Mouse (Mus musculus) intestine, embryonic 15.5 days (tissue): ENCODE data around the gene Oas1h. TPM values are rescaled to one million over a fixed set of nuclear protein-coding genes. Genes with fewer than 3 reads are reported as not detected.

Experiments used
- ATAC-seq: fragments of 200-750 bp; cut with Nextera tagmentation; 2 replicates; pipeline ENCODE4 v1.8.0; 2017; ENCODE audit warnings: moderate TSS enrichment, moderate library complexity
- H3K27ac ChIP-seq: fragments of 300-500 bp; sonication (generic); 2 replicates; pipeline ENCODE4 v1.5.1; 2015; ENCODE audit warnings: mild to moderate bottlenecking, inconsistent platforms
- H3K27me3 ChIP-seq: fragments of 300-500 bp; sonication (generic); replicated peaks from 2 replicates; pipeline ENCODE4 v1.6.1; 2015; ENCODE audit warnings: inconsistent platforms
- H3K36me3 ChIP-seq: fragments of 300-500 bp; sonication (generic); 2 replicates; pipeline ENCODE4 v1.6.1; 2015; ENCODE audit warnings: inconsistent platforms
- H3K4me1 ChIP-seq: fragments of 300-500 bp; sonication (generic); replicated peaks from 2 replicates; pipeline ENCODE4 v1.6.1; 2015; ENCODE audit warnings: inconsistent platforms
- H3K4me2 ChIP-seq: fragments of 300-500 bp; sonication (generic); replicated peaks from 2 replicates; pipeline ENCODE4 v1.6.1; 2015; ENCODE audit warnings: mild to moderate bottlenecking, inconsistent platforms
- H3K4me3 ChIP-seq: fragments of 300-500 bp; sonication (generic); replicated peaks from 2 replicates; pipeline ENCODE4 v1.5.1; 2015; ENCODE audit warnings: inconsistent platforms
- H3K9ac ChIP-seq: fragments of 300-500 bp; sonication (generic); 2 replicates; pipeline ENCODE4 v1.6.1; 2015; ENCODE audit warnings: inconsistent platforms
- H3K9me3 ChIP-seq: fragments of 300-500 bp; sonication (generic); 2 replicates; pipeline ENCODE4 v1.6.1; 2016; ENCODE audit warnings: inconsistent platforms
- WGBS: fragments of 180-500 bp; shearing (Covaris S2); methylation state at CpG from one replicate; pipeline ENCODE4 v1.1.7; 2015; 5-methylcytosine and 5-hydroxymethylcytosine counted together
- polyA plus RNA-seq: library from polyadenylated mRNA; unstranded; fragments of >200 nt; fragmentation: Nextera tagmentation; extraction: Ambion mirVana; gene quantifications from 2 replicates; pipeline ENCODE4 v1.2.1, GENCODE M21; 2015

Oas1h gene
- not detected in 2 replicates for polyA plus RNA-seq

- no peak within 1 kb of the TSS for H3K9ac ChIP-seq
- no peaks in the 10 kb centered on the region for H3K4me1 ChIP-seq
- no peak within 1 kb of the TSS for H3K27ac ChIP-seq
- no peaks in the 10 kb centered on the region for H3K27me3 ChIP-seq
- no peaks in the 10 kb centered on the region for H3K36me3 ChIP-seq
- no peaks in the 10 kb centered on the region for H3K9me3 ChIP-seq
- WGBS, result 34% methylated on average over 4 of the region's 4 CpGs
- no peak within 1 kb of the TSS for H3K4me3 ChIP-seq
- ATAC-seq, result no peak
- no peak within 1 kb of the TSS for H3K4me2 ChIP-seq
These were observed at the start of gene Oas1h for GRCm38 (mm10) chr5:120861121-120861520. Oas1h (plus strand) TSS chr5:120861421.

GRCm38 (mm10) chr5:120811951-120812819 lies 49.0 kb upstream of the Oas1h start, which contains the start of gene Oas1c:
Oas1c (minus strand) TSS chr5:120812514.
- peak within 1 kb of the TSS; percentile 45 for H3K9ac ChIP-seq
- peak within 1 kb of the TSS; percentile 59 for H3K27ac ChIP-seq
- no peaks in the 10 kb centered on the region for H3K36me3 ChIP-seq
- ATAC-seq, result peak; percentile 95
- peak within 1 kb of the TSS; percentile 70 for H3K4me2 ChIP-seq
- H3K4me3 ChIP-seq, result peak within 1 kb of the TSS; percentile 43
- H3K4me1 ChIP-seq, result peaks cover 8% of the 10 kb centered on the region
- no peaks in the 10 kb centered on the region for H3K27me3 ChIP-seq
- WGBS, result 4% methylated on average over 18 of the region's 18 CpGs
- H3K9me3 ChIP-seq, result no peaks in the 10 kb centered on the region

DNA sequence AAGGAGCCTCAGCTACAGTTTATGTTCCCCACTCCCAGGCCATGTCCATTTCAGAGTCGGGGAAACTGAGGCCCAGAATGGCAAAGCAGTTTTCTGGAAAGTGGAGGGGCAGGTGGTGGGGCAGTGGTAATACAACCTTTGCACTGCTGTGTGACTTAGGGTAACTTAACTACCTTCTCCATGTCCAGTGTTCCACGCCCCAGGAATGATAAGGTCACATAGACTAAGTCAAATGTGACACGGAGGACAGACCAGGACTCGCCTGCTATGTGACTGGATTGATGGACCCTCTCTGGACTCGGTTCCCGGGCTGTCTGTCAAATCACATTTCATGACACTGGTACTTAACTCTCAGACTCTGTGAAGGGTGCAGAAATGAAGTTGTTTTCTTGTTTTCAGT lies 48.2 kb upstream of the Oas1h start:
- no peak for ATAC-seq
- H3K9ac ChIP-seq, result no peak overlapping the region

GRCm38 (mm10) chr5:120815949-120816348 lies 45.3 kb upstream of the Oas1h start:
- Histone ChIP-seq H3K27ac (no peak overlapping the region), H3K4me3 (no peak overlapping the region), H3K9me3 (no peaks in the 10 kb centered on the region), H3K36me3 (no peaks in the 10 kb centered on the region), H3K4me1 (peaks cover 8% of the 10 kb centered on the region), H3K27me3 (no peaks in the 10 kb centered on the region), H3K9ac (no peak overlapping the region), H3K4me2 (no peak overlapping the region)
- WGBS, result 68% methylated on average over 3 of the region's 3 CpGs
- ATAC-seq, result no peak

More for the DNA sequence above, 48.2 kb upstream of the Oas1h start:
- H3K4me1 ChIP-seq, result peaks cover 8% of the 10 kb centered on the region
- H3K36me3 ChIP-seq, result no peaks in the 10 kb centered on the region
- no peaks in the 10 kb centered on the region for H3K27me3 ChIP-seq
- H3K4me3 ChIP-seq, result peak overlapping the region; percentile 43
- 76% methylated on average over 6 of the region's 6 CpGs for WGBS
- H3K9me3 ChIP-seq, result no peaks in the 10 kb centered on the region
- no peak overlapping the region for H3K27ac ChIP-seq
- H3K4me2 ChIP-seq, result peak overlapping the region; percentile 70

DNA sequence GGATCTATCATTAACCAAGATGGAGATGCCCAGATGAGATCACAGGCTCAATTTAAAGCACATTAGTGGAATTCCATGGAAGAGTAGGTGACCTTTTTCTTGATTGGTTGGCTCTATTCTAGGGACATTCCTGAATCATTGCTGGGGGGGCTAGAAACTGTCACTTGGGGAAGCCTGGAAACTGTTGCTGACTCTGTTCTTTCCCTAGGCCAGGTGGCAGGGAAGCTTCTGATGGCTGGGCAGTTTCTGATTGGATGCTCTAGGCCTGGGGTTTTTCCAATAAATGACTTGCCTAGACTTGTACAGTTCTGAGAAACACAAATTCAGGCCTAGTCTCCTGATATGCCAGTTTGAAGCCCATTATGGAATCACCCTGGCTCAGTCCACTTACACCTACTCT lies 42.2 kb upstream of the Oas1h start:
- no peaks in the 10 kb centered on the region for H3K27me3 ChIP-seq
- no peaks in the 10 kb centered on the region for H3K4me1 ChIP-seq
- H3K36me3 ChIP-seq, result no peaks in the 10 kb centered on the region
- H3K4me3 ChIP-seq, result no peak overlapping the region
- no peak overlapping the region for H3K27ac ChIP-seq
- H3K9me3 ChIP-seq, result no peaks in the 10 kb centered on the region
- no peak for ATAC-seq
- H3K9ac ChIP-seq, result no peak overlapping the region
- no peak overlapping the region for H3K4me2 ChIP-seq

- H3K36me3 ChIP-seq, result no peaks in the 10 kb centered on the region
- no peaks in the 10 kb centered on the region for H3K27me3 ChIP-seq
- H3K9ac ChIP-seq, result no peak overlapping the region
- H3K27ac ChIP-seq, result no peak overlapping the region
- H3K4me2 ChIP-seq, result no peak overlapping the region
- H3K4me1 ChIP-seq, result 0 out of 2 replicates have a peak, but pooled peaks cover 4% of the 10 kb centered on the region
- WGBS, result 76% methylated on average over 4 of the region's 4 CpGs
- H3K9me3 ChIP-seq, result no peaks in the 10 kb centered on the region
- ATAC-seq, result no peak
- H3K4me3 ChIP-seq, result no peak overlapping the region
These were observed 30.2 kb upstream of the Oas1h start for GRCm38 (mm10) chr5:120831031-120831430.

GRCm38 (mm10) chr5:120833335-120834280 lies 27.6 kb upstream of the Oas1h start:
- Histone ChIP-seq H3K27me3 (no peaks in the 10 kb centered on the region), H3K27ac (no peak overlapping the region; the same call in 1 of the 2 replicates), H3K4me2 (peak overlapping the region; percentile 39), H3K9me3 (no peaks in the 10 kb centered on the region), H3K36me3 (no peaks in the 10 kb centered on the region), H3K4me3 (0 out of 2 replicates have a peak overlapping the region, but pooled peaks have one; percentile 2), H3K4me1 (0 out of 2 replicates have a peak, but pooled peaks cover 4% of the 10 kb centered on the region), H3K9ac (no peak overlapping the region)
- ATAC-seq, result peak; percentile 86
- WGBS, result 11% methylated on average over 17 of the region's 17 CpGs

- no peak for ATAC-seq
These were observed 24.3 kb upstream of the Oas1h start for GRCm38 (mm10) chr5:120836731-120837585.

GRCm38 (mm10) chr5:120844713-120845112 lies 16.5 kb upstream of the Oas1h start:
- H3K9me3 ChIP-seq, result no peaks in the 10 kb centered on the region
- H3K4me2 ChIP-seq, result no peak overlapping the region
- no peaks in the 10 kb centered on the region for H3K27me3 ChIP-seq
- WGBS, result 67% methylated on average over 3 of the region's 3 CpGs
- H3K27ac ChIP-seq, result no peak overlapping the region
- no peaks in the 10 kb centered on the region for H3K4me1 ChIP-seq
- no peak for ATAC-seq
- H3K9ac ChIP-seq, result no peak overlapping the region
- H3K36me3 ChIP-seq, result no peaks in the 10 kb centered on the region
- no peak overlapping the region for H3K4me3 ChIP-seq

More at GRCm38 (mm10) chr5:120836731-120837585, 24.3 kb upstream of the Oas1h start:
- Histone ChIP-seq H3K27me3 (no peaks in the 10 kb centered on the region), H3K36me3 (no peaks in the 10 kb centered on the region), H3K4me3 (no peak overlapping the region), H3K9me3 (no peaks in the 10 kb centered on the region), H3K27ac (no peak overlapping the region), H3K4me1 (0 out of 2 replicates have a peak, but pooled peaks cover 4% of the 10 kb centered on the region), H3K4me2 (no peak overlapping the region), H3K9ac (no peak overlapping the region)
- 16% methylated on average over 8 of the region's 8 CpGs for WGBS

GRCm38 (mm10) chr5:120847067-120847466 lies 14.2 kb upstream of the Oas1h start, which contains the start of gene Oas1f:
Oas1f (plus strand) TSS chr5:120847367.
- Histone ChIP-seq H3K4me1 (no peaks in the 10 kb centered on the region), H3K36me3 (no peaks in the 10 kb centered on the region), H3K4me3 (no peak within 1 kb of the TSS), H3K9ac (no peak within 1 kb of the TSS), H3K27me3 (no peaks in the 10 kb centered on the region), H3K27ac (no peak within 1 kb of the TSS), H3K4me2 (no peak within 1 kb of the TSS), H3K9me3 (no peaks in the 10 kb centered on the region)
- 44% methylated on average over 4 of the region's 4 CpGs for WGBS
- ATAC-seq, result no peak

DNA sequence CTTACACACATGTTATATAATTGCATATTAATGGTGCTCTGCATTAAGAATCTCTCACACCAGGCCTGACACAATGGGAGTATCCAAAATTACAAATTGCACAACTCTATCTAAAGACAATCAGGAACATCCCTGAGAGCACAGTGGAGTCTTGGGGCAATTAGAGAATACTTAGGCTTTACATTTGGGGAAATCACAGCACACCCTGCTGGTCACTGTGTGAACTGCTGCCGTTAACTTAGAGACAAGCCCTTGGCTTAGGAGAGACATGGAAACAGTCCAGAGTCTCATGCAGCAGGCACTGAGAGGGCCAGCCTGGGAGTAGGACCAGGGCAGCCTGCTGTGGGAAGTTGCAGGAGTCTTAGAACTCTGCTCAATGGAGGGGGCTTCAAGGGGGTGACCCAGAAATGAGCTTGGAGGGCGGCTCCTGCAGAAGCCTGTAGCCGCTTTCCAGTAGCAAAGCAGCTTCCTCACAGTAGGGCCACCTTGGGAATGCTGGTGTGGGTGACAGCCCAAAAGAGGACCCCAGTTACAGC lies 11.6 kb upstream of the Oas1h start:
- ATAC-seq, result no peak
- Histone ChIP-seq H3K4me2 (no peak overlapping the region), H3K36me3 (no peaks in the 10 kb centered on the region), H3K4me3 (no peak overlapping the region), H3K27ac (no peak overlapping the region), H3K4me1 (no peaks in the 10 kb centered on the region), H3K9me3 (no peaks in the 10 kb centered on the region; the same call in 1 of the 2 replicates), H3K9ac (no peak overlapping the region), H3K27me3 (no peaks in the 10 kb centered on the region)
- WGBS, result 65% methylated on average over 3 of the region's 3 CpGs
